In the genomic region with DNA sequence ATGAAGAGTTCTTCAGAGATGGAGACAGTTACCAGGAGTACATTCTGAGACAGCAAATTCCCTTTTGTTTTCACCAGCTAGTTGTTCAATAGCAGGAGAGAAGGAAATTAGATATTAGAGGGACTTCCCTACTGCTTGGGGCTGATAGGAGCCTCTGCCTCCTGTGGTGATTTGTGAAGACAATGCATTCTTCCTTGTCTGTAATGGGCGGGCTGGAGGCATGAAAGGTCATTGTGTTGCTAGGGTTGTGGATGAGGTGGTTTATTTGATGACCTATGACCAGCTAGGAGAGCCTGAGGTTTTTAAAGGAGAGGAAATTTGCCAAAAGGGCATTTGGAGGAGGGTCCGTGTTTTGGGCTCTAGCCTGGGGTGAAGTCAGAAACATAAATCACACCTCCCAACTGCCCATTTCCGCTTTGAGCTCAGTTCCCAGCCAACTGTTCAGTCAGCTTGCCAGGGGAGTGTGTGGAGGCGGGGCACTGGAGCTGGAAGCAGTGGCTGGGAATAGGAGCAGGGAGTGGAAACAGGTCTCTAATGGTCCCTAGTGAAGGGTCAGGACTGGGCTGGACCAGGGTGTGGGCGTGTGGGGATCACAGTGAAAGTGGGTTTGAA, we compare ENCODE assay signal across 9 mouse cellular contexts. TPM values are rescaled to one million over a fixed set of nuclear protein-coding genes. Genes with fewer than 3 reads are reported as not detected.
DNase-seq lines count a peak whose midpoint lies in the region; ATAC-seq and TF ChIP-seq lines count a peak whose summit lies in the region.
"Had no signal": no experiment of that assay in that cellular context is flagged by ENCODE, and none has a peak within 500 bp of the region (broad histone marks: within the 10 kb centered on the region; RNA-seq: fewer than 3 reads in every experiment).

No protein-coding gene starts in this region.

- H3K27me3 ChIP-seq in heart, embryonic 13.5 days (replicated peaks), result no peaks in the 10 kb centered on the region
- no peaks in the 10 kb centered on the region for H3K27me3 ChIP-seq in small intestine, adult 2 months (ENCODE audit: control insufficient read depth, insufficient read depth, low read length)

- H3K36me3 ChIP-seq in heart, embryonic 13.5 days, result no peaks in the 10 kb centered on the region
- H3K36me3 ChIP-seq in small intestine, adult 2 months (ENCODE audit: control insufficient read depth, insufficient read depth, low read length), result no peaks in the 10 kb centered on the region

- no peaks in the 10 kb centered on the region for H3K9me3 ChIP-seq in heart, embryonic 13.5 days

- peak overlapping the region; percentile 27; the same call in 1 of the 2 replicates for H3K4me3 ChIP-seq in heart, embryonic 13.5 days
- no peak overlapping the region for H3K4me3 ChIP-seq in small intestine, adult 2 months (ENCODE audit: low read depth, low read length)

- intact Hi-C loops in left cerebral cortex, postnatal 14 days (cut with DNase I), result no loop called here

- H3K4me2 ChIP-seq in heart, embryonic 13.5 days, result peak overlapping the region; percentile 47

- ATAC-seq in heart, embryonic 13.5 days (ENCODE audit: extremely low read depth, insufficient number of reproducible peaks, low FRiP score, low TSS enrichment), result no peak

- peak overlapping the region; percentile 88 for H3K27ac ChIP-seq in heart, embryonic 13.5 days (replicated peaks)
- H3K27ac ChIP-seq in small intestine, adult 2 months (ENCODE audit: insufficient read depth, low read depth, low read length), result peak overlapping the region; percentile 8; the same call in 1 of the 2 replicates

- TF ChIP-seq CTCF in small intestine, adult 2 months (IDR thresholded peaks at IDR 0.05; ENCODE audit: extremely low read depth, insufficient read length, insufficient replicate concordance, low read depth, low read length), result no peak

- no peak for TF ChIP-seq POLR2A in small intestine, adult 2 months (IDR thresholded peaks at IDR 0.05; ENCODE audit: low read depth, low read length)

- H3K4me1 ChIP-seq in heart, embryonic 13.5 days, result peaks cover 56% of the 10 kb centered on the region
- no peaks in the 10 kb centered on the region; the same call in 1 of the 2 replicates for H3K4me1 ChIP-seq in small intestine, adult 2 months (ENCODE audit: control insufficient read depth, insufficient read depth, insufficient read length, low read length)

- peak; percentile 54 for DNase-seq in urinary bladder, postnatal 14 days (ENCODE audit: low spot score)
- DNase-seq in urinary bladder, postnatal 25 days (ENCODE audit: low spot score), result no peak
- peak; percentile 71 to 80 for DNase-seq in kidney, postnatal 4 days
- no peak for DNase-seq in right cerebral cortex, postnatal 14 days
- no peak for DNase-seq in left cerebral cortex, postnatal 14 days (ENCODE audit: low spot score in 2 of 2)
- no peak for DNase-seq in MN1 (ENCODE audit: low spot score)

- peak overlapping the region; percentile 28 for H3K9ac ChIP-seq in heart, embryonic 13.5 days

- 41% methylated on average over 5 of the region's 5 CpGs for WGBS in heart, embryonic 13.5 days
- 19% methylated on average over 5 of the region's 5 CpGs for WGBS in small intestine, adult 2 months

RNA-seq across cellular contexts. Expression of a gene that starts 16.3 kb away (rescaled TPM):
- 76.4 and 78.0 TPM in 2 replicates for polyA plus RNA-seq in heart, embryonic 13.5 days (2015; fragmentation: Nextera tagmentation; extraction: Ambion mirVana)
- polyA plus RNA-seq in small intestine, adult 2 months (2012; rRNA removed), result 8.8 and 9.4 TPM in 2 replicates
- 1 to 10 TPM; 5.1 to 6.1 TPM for total RNA-seq in left cerebral cortex, postnatal 14 days (2021)

RNA-seq across cellular contexts. Expression of a gene that starts 43.0 kb away (rescaled TPM):
- polyA plus RNA-seq in heart, embryonic 13.5 days (2015; fragmentation: Nextera tagmentation; extraction: Ambion mirVana), result 8.3 and 8.9 TPM in 2 replicates
- 6.1 and 7.5 TPM in 2 replicates for polyA plus RNA-seq in small intestine, adult 2 months (2012; rRNA removed)
- 10 to 100 TPM; 59.8 to 63.2 TPM for total RNA-seq in left cerebral cortex, postnatal 14 days (2021)

RNA-seq across cellular contexts. Expression of a gene that starts 47.4 kb away (rescaled TPM):
- polyA plus RNA-seq in heart, embryonic 13.5 days (2015; fragmentation: Nextera tagmentation; extraction: Ambion mirVana), result 41.5 and 52.4 TPM in 2 replicates
- not detected in 2 replicates for polyA plus RNA-seq in small intestine, adult 2 months (2012; rRNA removed)
- under 1 TPM in 1 of 2 experiments, not detected in 1; 0.55 TPM for total RNA-seq in left cerebral cortex, postnatal 14 days (2021)
- total RNA-seq: gastrocnemius, postnatal 4 days had no signal

Comparison
In these comparisons a context has a peak if more than half of its experiments do, and no peak if none do; other contexts are left out.
1. DNase-seq: peak in urinary bladder, postnatal 14 days (single experiment) and kidney, postnatal 4 days (2 of 2); none in urinary bladder, postnatal 25 days (single experiment), right cerebral cortex, postnatal 14 days (single experiment), left cerebral cortex, postnatal 14 days (0 of 2) and MN1 (single experiment).
2. RNA of a gene that starts 47.4 kb away (polyA plus RNA-seq): 41.5 to 52.4 TPM in heart, embryonic 13.5 days; not detected in small intestine, adult 2 months; every median in the first group is over 10 times any median in the second.